In the genomic region with DNA sequence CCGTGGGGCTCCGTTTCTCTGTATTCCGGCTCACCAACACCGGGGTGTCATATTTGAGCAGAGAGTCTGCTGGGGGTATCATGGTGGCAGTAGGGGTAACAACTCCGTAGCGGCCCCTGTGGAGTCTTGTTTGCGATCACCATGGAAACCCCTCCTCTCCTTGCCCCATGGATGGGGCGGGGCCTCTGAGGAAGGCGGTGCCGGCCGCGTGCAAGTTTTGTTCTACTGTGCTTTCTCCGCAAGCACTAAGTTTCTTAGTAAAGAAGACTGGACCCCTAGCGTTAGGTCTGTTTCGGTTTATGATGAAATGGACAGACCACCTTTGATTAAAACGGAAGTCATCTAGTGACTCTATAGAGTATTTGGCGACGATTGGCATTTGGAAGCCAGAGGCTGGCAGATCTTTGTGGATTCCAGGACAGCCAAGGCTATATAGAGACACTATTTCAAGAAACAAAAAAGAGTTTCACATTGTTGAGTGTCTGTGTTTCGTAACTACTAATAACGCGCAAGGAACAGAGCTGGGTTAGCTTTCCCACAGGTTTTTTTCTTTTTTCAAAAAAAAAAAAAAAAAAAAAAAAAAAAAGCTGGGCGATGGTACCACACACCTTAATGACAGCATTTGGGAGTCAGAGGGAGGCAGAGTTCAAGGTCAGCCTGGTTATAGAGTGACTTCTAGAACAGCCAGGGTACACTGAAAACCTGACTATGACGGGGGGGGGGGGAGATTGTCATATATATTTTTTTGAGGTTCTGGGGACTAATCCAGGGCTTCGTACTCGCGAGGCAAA, we compare ENCODE assay signal across 8 mouse cellular contexts. TPM values are rescaled to one million over a fixed set of nuclear protein-coding genes. Genes with fewer than 3 reads are reported as not detected.
DNase-seq lines count a peak whose midpoint lies in the region; ATAC-seq and TF ChIP-seq lines count a peak whose summit lies in the region.

Gene Dnali1 (minus strand): TSS at position 187 of the 791 bp plus-strand sequence.

- peak; percentile 60; the same call in 1 of the 2 replicates for ATAC-seq in G1E (ENCODE audit: extremely low read depth, insufficient number of reproducible peaks, low FRiP score, poor library complexity, severe bottlenecking)
- peak; percentile 51 for ATAC-seq in forebrain, embryonic 11.5 days (replicated peaks; ENCODE audit: low FRiP score)

- no peak for TF ChIP-seq CTCF in G1E (IDR thresholded peaks at IDR 0.05; ENCODE audit: low read depth, low read length)

- intact Hi-C loops in heart, postnatal 10 days (cut with DNase I): loop anchor here (2.0 kb wide), 1 partner anchor 19 kb away; the partner anchor contains the start of gene Meaf6

- peaks cover 33% of the 10 kb centered on the region for H3K36me3 ChIP-seq in G1E (replicated peaks)
- H3K36me3 ChIP-seq in forebrain, embryonic 11.5 days (ENCODE audit: control insufficient read depth, insufficient read depth, low read length): no peaks in the 10 kb centered on the region; the same call in none of the 2 replicates

- H3K27me3 ChIP-seq in G1E (ENCODE audit: insufficient read depth, low read length): no peaks in the 10 kb centered on the region; the same call in 1 of the 2 replicates
- H3K27me3 ChIP-seq in forebrain, embryonic 11.5 days (ENCODE audit: control insufficient read depth, insufficient read depth, low read length): no peaks in the 10 kb centered on the region

- H3K4me2 ChIP-seq in forebrain, embryonic 11.5 days (ENCODE audit: low read depth, low read length, severe bottlenecking): peak within 1 kb of the TSS; percentile 89

- no peaks in the 10 kb centered on the region for H3K9me3 ChIP-seq in G1E (replicated peaks)
- no peaks in the 10 kb centered on the region for H3K9me3 ChIP-seq in forebrain, embryonic 11.5 days (ENCODE audit: control insufficient read depth, low read length)

- WGBS in forebrain, embryonic 11.5 days: 4% methylated on average over 26 of the region's 26 CpGs

- H3K9ac ChIP-seq in forebrain, embryonic 11.5 days (ENCODE audit: low read length): peak within 1 kb of the TSS; percentile 86

- peak within 1 kb of the TSS; percentile 95 for H3K4me3 ChIP-seq in G1E (ENCODE audit: low read depth, low read length)
- peak within 1 kb of the TSS; percentile 66 for H3K4me3 ChIP-seq in brown adipose tissue, adult 24 weeks (ENCODE audit: insufficient read depth, low read depth, low read length)
- H3K4me3 ChIP-seq in forebrain, embryonic 11.5 days (ENCODE audit: low read depth, low read length): peak within 1 kb of the TSS; percentile 96

- H3K27ac ChIP-seq in brown adipose tissue, adult 24 weeks (replicated peaks; ENCODE audit: low read depth, low read length): no peak within 1 kb of the TSS
- H3K27ac ChIP-seq in forebrain, embryonic 11.5 days (ENCODE audit: low read depth, low read length): no peak within 1 kb of the TSS

- peaks cover 44% of the 10 kb centered on the region for H3K4me1 ChIP-seq in G1E (ENCODE audit: insufficient read depth, low read depth, low read length)
- H3K4me1 ChIP-seq in brown adipose tissue, adult 24 weeks (ENCODE audit: control insufficient read depth, insufficient read depth, insufficient read length, low read length): peaks cover 8% of the 10 kb centered on the region; the same call in 1 of the 2 replicates
- peaks cover 9% of the 10 kb centered on the region; the same call in 1 of the 2 replicates for H3K4me1 ChIP-seq in forebrain, embryonic 11.5 days (replicated peaks; ENCODE audit: control insufficient read depth, insufficient read depth, low read length)

- peak; percentile 32 for DNase-seq in G1E (ENCODE audit: low spot score)
- peak; percentile 79 for DNase-seq in forebrain, embryonic 11.5 days (ENCODE audit: low spot score)
- DNase-seq in heart, postnatal 10 days: peak; percentile 52 to 65
- DNase-seq in kidney, postnatal 14 days: peak; percentile 77
- peak; percentile 62 for DNase-seq in lung, postnatal 14 days
- peak; percentile 67 for DNase-seq in ovary, postnatal 36 days (ENCODE audit: low spot score)
- peak; percentile 79 for DNase-seq in thymus, postnatal 4 days

RNA-seq across cellular contexts. Expression of gene Dnali1, which starts in this region (rescaled TPM):
- total RNA-seq in G1E (2014; fragmentation: Nextera tagmentation): not detected in 2 replicates
- 0.11 TPM in 1 of 2 replicates, not detected in the other for total RNA-seq in G1E (2017)
- polyA plus RNA-seq in G1E (2012): 0.02 TPM in 2 replicates
- not detected in 2 replicates for polyA plus RNA-seq in brown adipose tissue, adult 24 weeks (2012; ENCODE audit: insufficient read depth, insufficient read length, missing spikeins)
- polyA plus RNA-seq in forebrain, embryonic 11.5 days (2014; fragmentation: Nextera tagmentation; extraction: Ambion mirVana): 0.24 and 0.28 TPM in 2 replicates
- total RNA-seq in heart, postnatal 10 days (2021): not detected

Comparison
In these comparisons a context has a peak if more than half of its experiments do, and no peak if none do; other contexts are left out.
1. Peak in DNase-seq, ATAC-seq and H3K4me3 ChIP-seq in G1E; RNA of the gene not detected or under 1 TPM.
2. Peak in DNase-seq, ATAC-seq, H3K4me3 ChIP-seq, H3K9ac ChIP-seq and H3K4me2 ChIP-seq in forebrain, embryonic 11.5 days; RNA of the gene not detected or under 1 TPM.
3. Peak in DNase-seq in heart, postnatal 10 days; RNA of the gene not detected or under 1 TPM.